In genomic region chr10:93488828-93489226, GRCm38 (mm10) we compare ENCODE assay signal across 18 mouse cellular contexts. TPM values are rescaled to one million over a fixed set of nuclear protein-coding genes. Genes with fewer than 3 reads are reported as not detected.
DNase-seq lines count a peak whose midpoint lies in the region; ATAC-seq and TF ChIP-seq lines count a peak whose summit lies in the region.
"Had no signal": no experiment of that assay in that cellular context is flagged by ENCODE, and none has a peak within 500 bp of the region (broad histone marks: within the 10 kb centered on the region; RNA-seq: fewer than 3 reads in every experiment).

No protein-coding gene starts in this region.

- no peak overlapping the region for H3K9ac ChIP-seq in intestine, embryonic 14.5 days (ENCODE audit: low read length)
- no peak overlapping the region for H3K9ac ChIP-seq in intestine, postnatal 0 days (ENCODE audit: low read depth, low read length)
- H3K9ac ChIP-seq: forebrain, embryonic 12.5 days; lung, embryonic 15.5 days; neural tube, embryonic 15.5 days had no signal

- H3K36me3 ChIP-seq in intestine, embryonic 14.5 days (ENCODE audit: control insufficient read depth, insufficient read depth, low read length): peaks cover 17% of the 10 kb centered on the region
- H3K36me3 ChIP-seq in intestine, postnatal 0 days (ENCODE audit: control insufficient read depth, insufficient read depth): peaks cover 18% of the 10 kb centered on the region
- peaks cover 26% of the 10 kb centered on the region for H3K36me3 ChIP-seq in G1E (replicated peaks)
- H3K36me3 ChIP-seq: neural tube, embryonic 15.5 days had no signal

- no peak overlapping the region for H3K4me2 ChIP-seq in intestine, embryonic 14.5 days (ENCODE audit: low read length)
- H3K4me2 ChIP-seq in intestine, postnatal 0 days (replicated peaks; ENCODE audit: low read depth): no peak overlapping the region
- H3K4me2 ChIP-seq: forebrain, embryonic 12.5 days; lung, embryonic 15.5 days; neural tube, embryonic 15.5 days had no signal

- H3K27ac ChIP-seq in intestine, embryonic 14.5 days (ENCODE audit: low read depth): no peak overlapping the region
- no peak overlapping the region for H3K27ac ChIP-seq in intestine, postnatal 0 days (ENCODE audit: low read depth, low read length)
- H3K27ac ChIP-seq: forebrain, embryonic 12.5 days; hindbrain, postnatal 0 days; limb, embryonic 10.5 days; lung, embryonic 15.5 days; neural tube, embryonic 15.5 days had no signal

- H3K9me3 ChIP-seq in intestine, embryonic 14.5 days (ENCODE audit: control insufficient read depth, low read length): no peaks in the 10 kb centered on the region
- no peaks in the 10 kb centered on the region for H3K9me3 ChIP-seq in intestine, postnatal 0 days (ENCODE audit: control insufficient read depth)
- H3K9me3 ChIP-seq in G1E (replicated peaks): no peaks in the 10 kb centered on the region
- H3K9me3 ChIP-seq: forebrain, embryonic 12.5 days; limb, embryonic 10.5 days; lung, embryonic 15.5 days; neural tube, embryonic 15.5 days had no signal

- 75% methylated on average over 6 of the region's 6 CpGs for WGBS in intestine, embryonic 14.5 days
- WGBS in intestine, postnatal 0 days: 45% methylated on average over 6 of the region's 6 CpGs

- no peak for DNase-seq in intestine, embryonic 14.5 days (ENCODE audit: low spot score)
- DNase-seq in G1E (ENCODE audit: low spot score): no peak
- DNase-seq in cerebellum, postnatal 25 days: no peak
- DNase-seq in spleen, adult 12 weeks (ENCODE audit: low spot score): no peak
- DNase-seq: cerebellum, postnatal 14 days; gastrocnemius, postnatal 14 days; layer of hippocampus, postnatal 36 days had no signal

- no peak for TF ChIP-seq CTCF in intestine, postnatal 0 days (IDR thresholded peaks at IDR 0.05; ENCODE audit: low read depth)
- TF ChIP-seq CTCF in G1E (IDR thresholded peaks at IDR 0.05; ENCODE audit: low read depth, low read length): no peak

- H3K4me3 ChIP-seq in intestine, embryonic 14.5 days (ENCODE audit: low read depth, low read length): no peak overlapping the region
- no peak overlapping the region for H3K4me3 ChIP-seq in intestine, postnatal 0 days (ENCODE audit: low read depth, low read length)
- H3K4me3 ChIP-seq in G1E (ENCODE audit: low read depth, low read length): peak overlapping the region; percentile 14; the same call in 1 of the 2 replicates
- H3K4me3 ChIP-seq: forebrain, embryonic 12.5 days; limb, embryonic 10.5 days; lung, embryonic 15.5 days; neural tube, embryonic 15.5 days had no signal

- 0 out of 2 replicates have a peak, but pooled peaks have one; percentile 18 for ATAC-seq in intestine, embryonic 14.5 days (replicated peaks; ENCODE audit: low FRiP score, low TSS enrichment, low read depth)
- ATAC-seq in intestine, postnatal 0 days: no peak
- no peak for ATAC-seq in G1E (ENCODE audit: extremely low read depth, insufficient number of reproducible peaks, low FRiP score, poor library complexity, severe bottlenecking)
- ATAC-seq in granulocyte monocyte progenitor cell, adult 5-6 weeks (replicated peaks; ENCODE audit: poor library complexity, severe bottlenecking): peak; percentile 36
- ATAC-seq in megakaryocyte progenitor cell, adult 5-6 weeks (replicated peaks; ENCODE audit: poor library complexity): peak; percentile 24
- ATAC-seq: hindbrain, postnatal 0 days had no signal

- no peaks in the 10 kb centered on the region for H3K27me3 ChIP-seq in intestine, embryonic 14.5 days (replicated peaks; ENCODE audit: control insufficient read depth, insufficient read depth, low read length)
- no peaks in the 10 kb centered on the region for H3K27me3 ChIP-seq in intestine, postnatal 0 days (replicated peaks; ENCODE audit: control insufficient read depth, insufficient read depth, low read length)
- H3K27me3 ChIP-seq in G1E (ENCODE audit: insufficient read depth, low read length): peaks cover 24% of the 10 kb centered on the region
- H3K27me3 ChIP-seq: forebrain, embryonic 12.5 days; lung, embryonic 15.5 days; neural tube, embryonic 15.5 days had no signal

- H3K4me1 ChIP-seq in intestine, embryonic 14.5 days (replicated peaks; ENCODE audit: control insufficient read depth, insufficient read depth, low read length): no peaks in the 10 kb centered on the region
- no peaks in the 10 kb centered on the region for H3K4me1 ChIP-seq in intestine, postnatal 0 days (replicated peaks; ENCODE audit: control insufficient read depth, insufficient read depth, low read length)
- H3K4me1 ChIP-seq in G1E (ENCODE audit: insufficient read depth, low read depth, low read length): peaks cover 28% of the 10 kb centered on the region
- H3K4me1 ChIP-seq: lung, embryonic 15.5 days; neural tube, embryonic 15.5 days had no signal

RNA-seq across cellular contexts. Expression of gene Hal, which starts 0.3 kb away (rescaled TPM):
- polyA plus RNA-seq in intestine, embryonic 14.5 days (2014; fragmentation: Nextera tagmentation; extraction: Ambion mirVana): 0.42 and 0.65 TPM in 2 replicates
- polyA plus RNA-seq in intestine, postnatal 0 days (2015; fragmentation: Nextera tagmentation; extraction: Ambion mirVana): 5.1 and 6.4 TPM in 2 replicates
- total RNA-seq in G1E (2014; fragmentation: Nextera tagmentation) (not detected in 2 replicates), G1E (2017) (0.06 and 0.11 TPM in 2 replicates)
- not detected in 2 replicates for polyA plus RNA-seq in G1E (2012)
- 0.51 and 2.0 TPM in 2 replicates for total RNA-seq in granulocyte monocyte progenitor cell, adult 5-6 weeks (2014; fragmentation: Nextera tagmentation)
- total RNA-seq in granulocyte monocyte progenitor cell, adult 5-6 weeks (2017): 0.57 and 1.2 TPM in 2 replicates
- total RNA-seq in megakaryocyte progenitor cell, adult 5-6 weeks (2015): 0.42 and 0.71 TPM in 2 replicates
- 1.1 TPM in 2 replicates for total RNA-seq in megakaryocyte progenitor cell, adult 5-6 weeks (2017)
- total RNA-seq: hindbrain, postnatal 0 days had no signal
- polyA plus RNA-seq: kidney, embryonic 14.5 days; lung, embryonic 15.5 days had no signal

RNA-seq across cellular contexts. Expression of gene Lta4h, which starts 35.6 kb away (rescaled TPM):
- 249 and 276 TPM in 2 replicates for polyA plus RNA-seq in intestine, embryonic 14.5 days (2014; fragmentation: Nextera tagmentation; extraction: Ambion mirVana)
- 246 and 259 TPM in 2 replicates for polyA plus RNA-seq in intestine, postnatal 0 days (2015; fragmentation: Nextera tagmentation; extraction: Ambion mirVana)
- 57.5 and 90.6 TPM in 2 replicates for total RNA-seq in G1E (2014; fragmentation: Nextera tagmentation)
- 75.6 and 81.1 TPM in 2 replicates for total RNA-seq in G1E (2017)
- polyA plus RNA-seq in G1E (2012): 144 and 180 TPM in 2 replicates
- 753 and 1,014 TPM in 2 replicates for total RNA-seq in granulocyte monocyte progenitor cell, adult 5-6 weeks (2014; fragmentation: Nextera tagmentation)
- total RNA-seq in granulocyte monocyte progenitor cell, adult 5-6 weeks (2017): 752 and 880 TPM in 2 replicates
- 1,064 and 1,073 TPM in 2 replicates for total RNA-seq in megakaryocyte progenitor cell, adult 5-6 weeks (2015)
- 756 and 853 TPM in 2 replicates for total RNA-seq in megakaryocyte progenitor cell, adult 5-6 weeks (2017)

RNA-seq across cellular contexts. Expression of gene Amdhd1, which starts 51.0 kb away (rescaled TPM):
- 1.8 TPM in 2 replicates for polyA plus RNA-seq in intestine, embryonic 14.5 days (2014; fragmentation: Nextera tagmentation; extraction: Ambion mirVana)
- polyA plus RNA-seq in intestine, postnatal 0 days (2015; fragmentation: Nextera tagmentation; extraction: Ambion mirVana): 0.09 TPM in 1 of 2 replicates, not detected in the other
- not detected in 2 replicates for total RNA-seq in G1E (2014; fragmentation: Nextera tagmentation)
- not detected in 2 replicates for total RNA-seq in G1E (2017)
- not detected in 2 replicates for polyA plus RNA-seq in G1E (2012)
- total RNA-seq in granulocyte monocyte progenitor cell, adult 5-6 weeks (2014; fragmentation: Nextera tagmentation): not detected in 2 replicates
- total RNA-seq in granulocyte monocyte progenitor cell, adult 5-6 weeks (2017): 0.65 TPM in 1 of 2 replicates, not detected in the other
- 0.17 and 0.68 TPM in 2 replicates for total RNA-seq in megakaryocyte progenitor cell, adult 5-6 weeks (2015)
- 0.07 and 0.08 TPM in 2 replicates for total RNA-seq in megakaryocyte progenitor cell, adult 5-6 weeks (2017)
- total RNA-seq: gastrocnemius, postnatal 14 days; heart, adult 8-10 months had no signal

RNA-seq across cellular contexts. Expression of gene Ccdc38, which starts 51.6 kb away (rescaled TPM):
- polyA plus RNA-seq in intestine, embryonic 14.5 days (2014; fragmentation: Nextera tagmentation; extraction: Ambion mirVana): 0.35 and 0.47 TPM in 2 replicates
- polyA plus RNA-seq in intestine, postnatal 0 days (2015; fragmentation: Nextera tagmentation; extraction: Ambion mirVana): 0.10 and 0.14 TPM in 2 replicates
- not detected in 2 replicates for total RNA-seq in G1E (2014; fragmentation: Nextera tagmentation)
- total RNA-seq in G1E (2017): 0.11 and 0.23 TPM in 2 replicates
- not detected in 2 replicates for polyA plus RNA-seq in G1E (2012)
- total RNA-seq in granulocyte monocyte progenitor cell, adult 5-6 weeks (2014; fragmentation: Nextera tagmentation): 0.13 TPM in 1 of 2 replicates, not detected in the other
- total RNA-seq in granulocyte monocyte progenitor cell, adult 5-6 weeks (2017): 0.26 and 2.6 TPM in 2 replicates
- 0.10 and 0.12 TPM in 2 replicates for total RNA-seq in megakaryocyte progenitor cell, adult 5-6 weeks (2015)
- 0.04 and 0.20 TPM in 2 replicates for total RNA-seq in megakaryocyte progenitor cell, adult 5-6 weeks (2017)
- total RNA-seq: gastrocnemius, postnatal 14 days; heart, adult 8-10 months; hindbrain, postnatal 0 days; layer of hippocampus, adult 18-20 months; layer of hippocampus, postnatal 36 days had no signal

Comparison
In these comparisons a context has a peak if more than half of its experiments do, and no peak if none do; other contexts are left out.
1. ATAC-seq: peak in intestine, embryonic 14.5 days (single experiment), granulocyte monocyte progenitor cell, adult 5-6 weeks (single experiment) and megakaryocyte progenitor cell, adult 5-6 weeks (single experiment); none in intestine, postnatal 0 days (single experiment) and G1E (single experiment).
2. RNA of gene Lta4h, which starts 35.6 kb away (total RNA-seq): 756 to 1,073 TPM in megakaryocyte progenitor cell, adult 5-6 weeks and 752 to 1,014 TPM in granulocyte monocyte progenitor cell, adult 5-6 weeks; 57.5 to 90.6 TPM in G1E; every median in the first group is over 4 times any median in the second.